Mouse (Mus musculus): ENCODE results near the gene Olfr319.

DNA sequence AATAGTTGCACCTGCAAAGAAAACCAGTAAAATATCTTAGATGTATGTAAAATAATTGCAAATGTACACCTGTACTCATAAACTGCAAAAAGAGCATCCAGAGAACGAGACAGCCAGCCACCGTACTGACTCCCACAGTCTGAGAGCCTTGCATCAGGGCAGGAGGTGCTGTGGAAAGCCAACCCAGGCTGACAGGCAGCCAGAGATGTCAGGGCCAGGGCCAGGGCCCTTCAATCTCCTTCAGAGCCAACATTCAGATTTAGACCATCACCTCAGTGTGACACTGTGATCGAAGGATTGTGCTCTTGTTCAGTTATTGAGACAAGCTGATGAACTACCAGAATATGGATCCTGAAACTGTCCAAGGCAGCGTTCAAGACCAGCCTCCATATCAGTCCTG is 20.7 kb downstream of the Olfr319 start:
- TF ChIP-seq CTCF (IDR thresholded peaks at IDR 0.05; ENCODE audit: low read depth) (no peak), EP300 (optimal IDR thresholded peaks at IDR 0.05) (no peak)

Data from stomach, postnatal 0 days (tissue).